Mouse (Mus musculus): ENCODE data around the gene Foxk1.

Foxk1 gene

GRCm38 (mm10) chr5:142477346-142477745 is 76.0 kb downstream of the Foxk1 start:
- no peak for DNase-seq (ENCODE audit: low read depth, low spot score)

- no peak for DNase-seq (ENCODE audit: low read depth, low spot score)
Measured at GRCm38 (mm10) chr5:142477866-142478615, 76.7 kb downstream of the Foxk1 start.

- peak; percentile 87 for DNase-seq (ENCODE audit: low read depth, low spot score)
Measured at GRCm38 (mm10) chr5:142478829-142479435, 77.6 kb downstream of the Foxk1 start.

GRCm38 (mm10) chr5:142482512-142482911 is 81.2 kb downstream of the Foxk1 start:
- no peak for DNase-seq (ENCODE audit: low read depth, low spot score)

GRCm38 (mm10) chr5:142483581-142483980 is 82.3 kb downstream of the Foxk1 start:
- DNase-seq (ENCODE audit: low read depth, low spot score): no peak

- DNase-seq (ENCODE audit: low read depth, low spot score): no peak
Measured at GRCm38 (mm10) chr5:142486654-142487053, 85.4 kb downstream of the Foxk1 start.

GRCm38 (mm10) chr5:142489955-142490707 is 88.8 kb downstream of the Foxk1 start:
- DNase-seq (ENCODE audit: low read depth, low spot score): no peak

- no peak for DNase-seq (ENCODE audit: low read depth, low spot score)
Measured at GRCm38 (mm10) chr5:142493307-142493706, 92.0 kb downstream of the Foxk1 start.

GRCm38 (mm10) chr5:142495321-142496096 is 94.2 kb downstream of the Foxk1 start:
- DNase-seq (ENCODE audit: low read depth, low spot score): no peak

- DNase-seq (ENCODE audit: low read depth, low spot score): peak; percentile 55
Measured at GRCm38 (mm10) chr5:142498964-142499363, 97.7 kb downstream of the Foxk1 start.

GRCm38 (mm10) chr5:142500918-142501317 is 99.6 kb downstream of the Foxk1 start:
- DNase-seq (ENCODE audit: low read depth, low spot score): no peak

GRCm38 (mm10) chr5:142502414-142502813 is 101.1 kb downstream of the Foxk1 start:
- peak; percentile 91 for DNase-seq (ENCODE audit: low read depth, low spot score)

GRCm38 (mm10) chr5:142504175-142504574 is 102.9 kb downstream of the Foxk1 start:
- no peak for DNase-seq (ENCODE audit: low read depth, low spot score)

- DNase-seq (ENCODE audit: low read depth, low spot score): no peak
Measured at GRCm38 (mm10) chr5:142505695-142506423, 104.6 kb downstream of the Foxk1 start.

- DNase-seq (ENCODE audit: low read depth, low spot score): no peak
Measured at GRCm38 (mm10) chr5:142509141-142510060, 108.1 kb downstream of the Foxk1 start.

- DNase-seq (ENCODE audit: low read depth, low spot score): no peak
Measured at GRCm38 (mm10) chr5:142510061-142510414, 108.7 kb downstream of the Foxk1 start.

Data from mesoderm, embryonic 11.5 days (tissue).